Mouse (Mus musculus): ENCODE measurements around the gene Fthl17b. TPM values are rescaled to one million over a fixed set of nuclear protein-coding genes. Genes with fewer than 3 reads are reported as not detected.
"Not testable (repeated sequence)": the region's sequence is repeated elsewhere in the genome, so short reads cannot be mapped to it uniquely, and the experiment has no call there.

The Fthl17b gene
- polyA plus RNA-seq (2012; rRNA removed), result not detected in 2 replicates

GRCm38 (mm10) chrX:8962875-8963274 lies at the start of gene Fthl17b:
Fthl17b (minus strand) TSS chrX:8962975.
- not testable (repeated sequence) for H3K36me3 ChIP-seq (ENCODE audit: control insufficient read depth, insufficient read depth, low read length); H3K27ac ChIP-seq (ENCODE audit: insufficient read depth, low read depth, low read length); DNase-seq; H3K4me1 ChIP-seq (ENCODE audit: control insufficient read depth, insufficient read depth, low read length); H3K4me3 ChIP-seq (ENCODE audit: insufficient read depth, low read depth, low read length); H3K27me3 ChIP-seq (replicated peaks; ENCODE audit: control insufficient read depth, insufficient read depth, low read length)
- 98% methylated on average over 4 of the region's 11 CpGs for WGBS

GRCm38 (mm10) chrX:8986655-8987054 lies 23.9 kb upstream of the Fthl17b start, which contains the start of gene Fthl17d:
Fthl17d (minus strand) TSS chrX:8986755.
- not testable (repeated sequence) for DNase-seq; H3K27me3 ChIP-seq (replicated peaks; ENCODE audit: control insufficient read depth, insufficient read depth, low read length); H3K27ac ChIP-seq (ENCODE audit: insufficient read depth, low read depth, low read length); H3K4me3 ChIP-seq (ENCODE audit: insufficient read depth, low read depth, low read length); H3K4me1 ChIP-seq (ENCODE audit: control insufficient read depth, insufficient read depth, low read length); H3K36me3 ChIP-seq (ENCODE audit: control insufficient read depth, insufficient read depth, low read length)
- WGBS, result no CpG with 5 or more reads among the region's 9 CpGs

DNA sequence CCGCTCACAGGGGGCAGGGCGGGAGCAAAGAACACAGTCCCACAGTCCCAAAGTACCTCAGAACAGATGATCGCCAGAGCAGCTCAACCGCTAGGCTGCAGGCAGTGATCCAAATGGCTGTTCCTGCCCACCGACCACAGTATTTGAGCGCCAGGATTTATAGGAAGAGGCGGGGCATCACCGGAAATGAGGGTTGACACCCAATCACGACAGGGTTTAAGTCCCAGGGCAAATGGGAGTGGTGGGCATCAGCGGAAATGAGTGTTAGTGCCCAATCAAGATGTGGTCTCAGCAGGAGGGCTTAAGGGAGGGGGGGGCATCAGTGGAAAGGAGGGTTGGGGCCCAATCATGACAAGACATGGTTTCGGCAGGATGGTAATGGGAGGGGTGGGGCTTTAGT lies 13.7 kb upstream of the Fthl17b start, which contains the start of gene Fthl17c:
TSS of gene Fthl17c (minus strand) at position 101 of the 400 bp plus-strand sequence.
- H3K4me3 ChIP-seq (ENCODE audit: insufficient read depth, low read depth, low read length); H3K27me3 ChIP-seq (replicated peaks; ENCODE audit: control insufficient read depth, insufficient read depth, low read length); DNase-seq; H3K36me3 ChIP-seq (ENCODE audit: control insufficient read depth, insufficient read depth, low read length); H3K4me1 ChIP-seq (ENCODE audit: control insufficient read depth, insufficient read depth, low read length); H3K27ac ChIP-seq (ENCODE audit: insufficient read depth, low read depth, low read length): not testable (repeated sequence)
- no CpG with 5 or more reads among the region's 11 CpGs for WGBS

- not testable (repeated sequence) for H3K4me3 ChIP-seq (ENCODE audit: insufficient read depth, low read depth, low read length); H3K27me3 ChIP-seq (replicated peaks; ENCODE audit: control insufficient read depth, insufficient read depth, low read length); H3K27ac ChIP-seq (ENCODE audit: insufficient read depth, low read depth, low read length); H3K36me3 ChIP-seq (ENCODE audit: control insufficient read depth, insufficient read depth, low read length); H3K4me1 ChIP-seq (ENCODE audit: control insufficient read depth, insufficient read depth, low read length)
- peak; percentile 1 for DNase-seq
- 44% methylated on average over 4 of the region's 4 CpGs for WGBS
Measured at GRCm38 (mm10) chrX:8964618-8965017, 1.8 kb upstream of the Fthl17b start.

- DNase-seq, result peak; percentile 86
- H3K36me3 ChIP-seq (ENCODE audit: control insufficient read depth, insufficient read depth, low read length); H3K27me3 ChIP-seq (replicated peaks; ENCODE audit: control insufficient read depth, insufficient read depth, low read length); H3K27ac ChIP-seq (ENCODE audit: insufficient read depth, low read depth, low read length); H3K4me3 ChIP-seq (ENCODE audit: insufficient read depth, low read depth, low read length); H3K4me1 ChIP-seq (ENCODE audit: control insufficient read depth, insufficient read depth, low read length): not testable (repeated sequence)
- TF ChIP-seq CTCF (conservative IDR thresholded peaks at IDR 0.05; ENCODE audit: insufficient read depth, insufficient read length, low read depth, low read length), result peak; percentile 62
- WGBS, result 12% methylated on average over 7 of the region's 7 CpGs
Measured at GRCm38 (mm10) chrX:8948130-8948805, 14.5 kb downstream of the Fthl17b start.

- DNase-seq, result no peak
- 82% methylated on average over 8 of the region's 8 CpGs for WGBS
- H3K27ac ChIP-seq (ENCODE audit: insufficient read depth, low read depth, low read length), result no peak overlapping the region
- TF ChIP-seq POLR2A (IDR thresholded peaks at IDR 0.05; ENCODE audit: low read depth, low read length), result no peak
- no peak for TF ChIP-seq CTCF (conservative IDR thresholded peaks at IDR 0.05; ENCODE audit: insufficient read depth, insufficient read length, low read depth, low read length)
- no peaks in the 10 kb centered on the region for H3K27me3 ChIP-seq (replicated peaks; ENCODE audit: control insufficient read depth, insufficient read depth, low read length)
- H3K36me3 ChIP-seq (ENCODE audit: control insufficient read depth, insufficient read depth, low read length), result no peaks in the 10 kb centered on the region
- H3K4me1 ChIP-seq (ENCODE audit: control insufficient read depth, insufficient read depth, low read length), result no peaks in the 10 kb centered on the region
- no peak overlapping the region for H3K4me3 ChIP-seq (ENCODE audit: insufficient read depth, low read depth, low read length)
Measured at GRCm38 (mm10) chrX:8944041-8944440, 18.7 kb downstream of the Fthl17b start.

DNA sequence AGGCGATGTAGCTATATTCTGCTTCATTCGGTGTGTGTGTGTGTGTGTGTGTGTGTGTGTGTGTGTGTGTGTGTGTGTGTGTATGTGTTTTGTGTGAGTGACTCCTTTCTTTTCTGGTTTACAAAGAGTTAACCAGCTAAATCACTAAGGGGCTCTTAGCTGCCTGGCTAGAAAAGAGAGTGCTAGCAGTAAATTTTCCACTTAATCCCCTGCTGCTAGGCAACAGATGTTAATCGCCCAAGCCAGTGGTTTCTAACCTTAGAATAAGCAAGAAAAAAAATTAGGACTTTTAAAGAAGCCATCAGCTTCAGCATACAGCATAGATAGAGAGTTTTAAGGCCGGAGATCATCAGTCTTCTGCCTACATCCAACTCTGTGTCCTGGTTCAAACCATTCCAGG lies 35.5 kb downstream of the Fthl17b start:
- Histone ChIP-seq H3K36me3 (ENCODE audit: control insufficient read depth, insufficient read depth, low read length) (no peaks in the 10 kb centered on the region), H3K27ac (ENCODE audit: insufficient read depth, low read depth, low read length) (no peak overlapping the region), H3K27me3 (replicated peaks; ENCODE audit: control insufficient read depth, insufficient read depth, low read length) (no peaks in the 10 kb centered on the region), H3K4me1 (ENCODE audit: control insufficient read depth, insufficient read depth, low read length) (no peaks in the 10 kb centered on the region), H3K4me3 (ENCODE audit: insufficient read depth, low read depth, low read length) (no peak overlapping the region)
- whole genome bisulfite sequencing, result 15% methylated on average over 4 of the region's 4 CpGs
- no peak for DNase-seq
- TF ChIP-seq CTCF (conservative IDR thresholded peaks at IDR 0.05; ENCODE audit: insufficient read depth, insufficient read length, low read depth, low read length) (no peak), POLR2A (IDR thresholded peaks at IDR 0.05; ENCODE audit: low read depth, low read length) (no peak)

All from kidney, adult 2 months (tissue).